Mouse (Mus musculus) liver, embryonic 14.5 days (tissue): ENCODE data around the gene Ago3.

ENCODE experiments used
- CTCF ChIP-seq: IDR thresholded peaks from 2 replicates; pipeline ENCODE4 v1.5.1; 2016; ENCODE audit warnings: antibody characterized with exemption, low read depth, control low read depth
- EP300 ChIP-seq: IDR thresholded peaks from 2 replicates; pipeline ENCODE4 v1.6.1; 2016; ENCODE audit warnings: antibody characterized with exemption, low read depth

- no peak for TF ChIP-seq CTCF
- TF ChIP-seq EP300, result no peak
These were observed 104.5 kb downstream of the Ago3 start for GRCm38 (mm10) chr4:126324861-126325260.
